Mouse (Mus musculus): ENCODE measurements around the gene Dyrk1a. TPM values are rescaled to one million over a fixed set of nuclear protein-coding genes. Genes with fewer than 3 reads are reported as not detected.

The Dyrk1a gene
- polyA plus RNA-seq, 1 experiment from 2014 or later = 8.6 TPM

GRCm38 (mm10) chr16:94537159-94537527, 32.7 kb upstream of the Dyrk1a start:
- Histone ChIP-seq H3K4me1 (replicated peaks; ENCODE audit: insufficient read depth, low read length) (0 out of 2 replicates have a peak, but pooled peaks cover 4% of the 10 kb centered on the region), H3K27me3 (ENCODE audit: insufficient read depth, low read length) (no peaks in the 10 kb centered on the region), H3K36me3 (ENCODE audit: insufficient read depth, low read length) (no peaks in the 10 kb centered on the region), H3K4me2 (ENCODE audit: low read length) (no peak overlapping the region), H3K4me3 (replicated peaks; ENCODE audit: low read depth, low read length) (no peak overlapping the region), H3K27ac (0 out of 2 replicates have a peak overlapping the region, but pooled peaks have one; percentile 15), H3K9ac (ENCODE audit: low read depth, low read length) (no peak overlapping the region), H3K9me3 (replicated peaks; ENCODE audit: low read length) (no peaks in the 10 kb centered on the region)
- no peak for TF ChIP-seq CTCF (IDR thresholded peaks at IDR 0.05; ENCODE audit: low read depth)
- WGBS = 10% methylated on average over 9 of the region's 9 CpGs
- DNase-seq (ENCODE audit: low spot score) (peak; percentile 72), ATAC-seq (replicated peaks; ENCODE audit: low FRiP score, low read depth) (peak; percentile 93)

- ATAC-seq (replicated peaks; ENCODE audit: low FRiP score, low read depth) (no peak), DNase-seq (ENCODE audit: low spot score) (no peak)
- Histone ChIP-seq H3K4me1 (replicated peaks; ENCODE audit: insufficient read depth, low read length) (0 out of 2 replicates have a peak, but pooled peaks cover 4% of the 10 kb centered on the region), H3K36me3 (ENCODE audit: insufficient read depth, low read length) (no peaks in the 10 kb centered on the region), H3K9ac (ENCODE audit: low read depth, low read length) (no peak overlapping the region), H3K9me3 (replicated peaks; ENCODE audit: low read length) (no peaks in the 10 kb centered on the region), H3K4me2 (ENCODE audit: low read length) (no peak overlapping the region), H3K4me3 (replicated peaks; ENCODE audit: low read depth, low read length) (no peak overlapping the region), H3K27ac (no peak overlapping the region), H3K27me3 (ENCODE audit: insufficient read depth, low read length) (no peaks in the 10 kb centered on the region)
- no peak for TF ChIP-seq CTCF (IDR thresholded peaks at IDR 0.05; ENCODE audit: low read depth)
- 95% methylated on average over 9 of the region's 9 CpGs for WGBS
These were observed 29.7 kb upstream of the Dyrk1a start for GRCm38 (mm10) chr16:94540140-94540539.

DNA sequence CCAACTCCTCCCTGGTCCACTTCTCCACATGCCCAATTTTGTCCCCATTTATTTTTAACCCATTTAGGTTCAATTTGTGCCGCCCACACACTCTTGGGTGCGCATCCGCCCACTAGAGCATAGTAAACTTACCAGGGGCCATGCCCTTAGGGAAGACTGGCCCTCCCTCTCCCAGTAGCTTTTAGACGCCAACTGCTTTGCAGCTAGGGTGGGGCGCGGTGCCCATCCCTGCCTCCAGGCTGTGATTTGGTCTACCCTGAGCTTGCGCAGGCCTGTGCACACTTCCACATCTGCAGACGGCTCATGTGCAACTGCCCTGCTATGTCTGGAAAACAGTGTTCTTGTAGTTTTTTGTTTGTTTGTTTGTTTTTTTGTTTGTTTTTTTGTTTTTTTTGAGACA, 26.9 kb upstream of the Dyrk1a start:
- no peak for TF ChIP-seq CTCF (IDR thresholded peaks at IDR 0.05; ENCODE audit: low read depth)
- H3K4me1 ChIP-seq (replicated peaks; ENCODE audit: insufficient read depth, low read length) = no peaks in the 10 kb centered on the region
- H3K9ac ChIP-seq (ENCODE audit: low read depth, low read length) = no peak overlapping the region
- ATAC-seq (replicated peaks; ENCODE audit: low FRiP score, low read depth) = no peak
- H3K36me3 ChIP-seq (ENCODE audit: insufficient read depth, low read length) = no peaks in the 10 kb centered on the region
- no peaks in the 10 kb centered on the region for H3K9me3 ChIP-seq (replicated peaks; ENCODE audit: low read length)
- DNase-seq (ENCODE audit: low spot score) = no peak
- no peak overlapping the region for H3K27ac ChIP-seq
- H3K27me3 ChIP-seq (ENCODE audit: insufficient read depth, low read length) = no peaks in the 10 kb centered on the region
- no peak overlapping the region for H3K4me3 ChIP-seq (replicated peaks; ENCODE audit: low read depth, low read length)
- no peak overlapping the region for H3K4me2 ChIP-seq (ENCODE audit: low read length)
- WGBS = 82% methylated on average over 8 of the region's 8 CpGs

DNA sequence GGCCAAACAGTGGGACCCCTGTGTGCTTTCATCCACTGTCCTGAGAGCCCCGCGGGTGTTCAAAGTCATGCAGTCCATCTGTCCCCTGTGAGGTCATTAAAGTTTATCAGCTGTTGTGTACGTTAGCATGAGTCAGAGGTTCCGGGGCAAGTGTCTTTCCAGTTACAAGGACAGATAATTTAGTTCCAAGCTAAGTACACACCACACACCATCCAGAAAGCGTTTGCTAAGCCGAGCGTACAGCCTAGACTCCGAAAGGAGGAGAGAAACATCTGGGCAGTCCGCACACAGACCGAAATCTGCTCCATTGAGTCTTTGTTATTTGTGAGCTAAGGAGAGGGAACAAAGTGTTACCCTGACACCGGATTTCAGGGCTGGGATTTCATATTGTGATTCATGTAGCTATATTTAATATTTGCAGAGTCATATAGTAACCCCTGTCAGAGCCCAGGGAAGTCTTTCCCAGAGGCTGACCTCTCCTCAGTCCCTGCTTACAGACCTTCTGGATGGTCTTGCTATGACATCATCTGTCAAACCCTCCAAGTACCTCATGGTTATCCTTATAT, 25.2 kb upstream of the Dyrk1a start:
- no peaks in the 10 kb centered on the region for H3K27me3 ChIP-seq (ENCODE audit: insufficient read depth, low read length)
- ATAC-seq (replicated peaks; ENCODE audit: low FRiP score, low read depth) (no peak), DNase-seq (ENCODE audit: low spot score) (no peak)
- H3K27ac ChIP-seq = no peak overlapping the region
- no peaks in the 10 kb centered on the region for H3K4me1 ChIP-seq (replicated peaks; ENCODE audit: insufficient read depth, low read length)
- 57% methylated on average over 11 of the region's 11 CpGs for WGBS
- H3K4me2 ChIP-seq (ENCODE audit: low read length) = no peak overlapping the region
- H3K36me3 ChIP-seq (ENCODE audit: insufficient read depth, low read length) = no peaks in the 10 kb centered on the region
- H3K4me3 ChIP-seq (replicated peaks; ENCODE audit: low read depth, low read length) = no peak overlapping the region
- no peaks in the 10 kb centered on the region for H3K9me3 ChIP-seq (replicated peaks; ENCODE audit: low read length)
- TF ChIP-seq CTCF (IDR thresholded peaks at IDR 0.05; ENCODE audit: low read depth) = no peak
- H3K9ac ChIP-seq (ENCODE audit: low read depth, low read length) = no peak overlapping the region

- Histone ChIP-seq H3K4me2 (ENCODE audit: low read length) (no peak overlapping the region), H3K27me3 (ENCODE audit: insufficient read depth, low read length) (no peaks in the 10 kb centered on the region), H3K4me1 (replicated peaks; ENCODE audit: insufficient read depth, low read length) (no peaks in the 10 kb centered on the region), H3K9me3 (replicated peaks; ENCODE audit: low read length) (no peaks in the 10 kb centered on the region), H3K27ac (no peak overlapping the region), H3K4me3 (replicated peaks; ENCODE audit: low read depth, low read length) (no peak overlapping the region), H3K9ac (ENCODE audit: low read depth, low read length) (no peak overlapping the region), H3K36me3 (ENCODE audit: insufficient read depth, low read length) (no peaks in the 10 kb centered on the region)
- no peak for ATAC-seq (replicated peaks; ENCODE audit: low FRiP score, low read depth)
- no peak for TF ChIP-seq CTCF (IDR thresholded peaks at IDR 0.05; ENCODE audit: low read depth)
- DNase-seq (ENCODE audit: low spot score) = no peak
- 50% methylated on average over 8 of the region's 8 CpGs for WGBS
These were observed 23.8 kb upstream of the Dyrk1a start for GRCm38 (mm10) chr16:94545781-94546562.

DNA sequence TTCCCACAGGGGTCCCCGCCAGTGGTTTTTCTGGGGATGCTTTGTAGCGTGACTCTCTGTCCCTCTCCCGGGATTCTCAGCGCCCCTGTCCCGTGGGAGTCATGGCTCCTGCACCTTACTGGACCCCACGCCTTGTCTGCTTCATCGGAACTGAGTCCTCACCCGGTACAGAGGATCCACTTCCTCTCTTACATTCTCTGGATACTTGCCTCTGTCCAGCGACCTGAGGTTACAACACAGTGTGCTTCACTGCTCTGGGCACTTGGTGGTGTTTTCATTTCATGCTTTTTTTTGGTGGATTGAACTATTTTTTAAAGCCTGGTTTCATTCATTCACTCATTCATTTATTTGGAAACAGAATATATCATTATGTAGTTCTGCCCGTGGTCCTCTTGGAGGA, 20.0 kb upstream of the Dyrk1a start:
- no peak for ATAC-seq (replicated peaks; ENCODE audit: low FRiP score, low read depth)
- WGBS = 60% methylated on average over 10 of the region's 10 CpGs
- TF ChIP-seq CTCF (IDR thresholded peaks at IDR 0.05; ENCODE audit: low read depth) = no peak

More for the DNA sequence above, 20.0 kb upstream of the Dyrk1a start:
- Histone ChIP-seq H3K9me3 (replicated peaks; ENCODE audit: low read length) (no peaks in the 10 kb centered on the region), H3K4me2 (ENCODE audit: low read length) (no peak overlapping the region), H3K4me3 (replicated peaks; ENCODE audit: low read depth, low read length) (no peak overlapping the region), H3K27me3 (ENCODE audit: insufficient read depth, low read length) (no peaks in the 10 kb centered on the region), H3K36me3 (ENCODE audit: insufficient read depth, low read length) (no peaks in the 10 kb centered on the region), H3K9ac (ENCODE audit: low read depth, low read length) (no peak overlapping the region), H3K4me1 (replicated peaks; ENCODE audit: insufficient read depth, low read length) (no peaks in the 10 kb centered on the region), H3K27ac (no peak overlapping the region)
- DNase-seq (ENCODE audit: low spot score) = no peak
